Mouse (Mus musculus) thymus, postnatal 0 days (tissue): ENCODE measurements around the gene Casz1. TPM values are rescaled to one million over a fixed set of nuclear protein-coding genes. Genes with fewer than 3 reads are reported as not detected.
A peak's percentile ranks its signal among the peaks of the same experiment; 100 is the strongest.

Experiments
- DNase-seq: peaks from one replicate; pipeline ENCODE4 v3.0.0-alpha.2; 2015; ENCODE audit warnings: low spot score
- polyA plus RNA-seq: library from polyadenylated mRNA; unstranded; fragments of >200 nt; fragmentation: Nextera tagmentation; extraction: Ambion mirVana; gene quantifications from 2 replicates; pipeline ENCODE4 v1.2.1, GENCODE M21; 2015

Gene Casz1
- polyA plus RNA-seq, 1 experiment from 2014 or later: 3.0 TPM

- no peak for DNase-seq
These were observed 71.9 kb downstream of the Casz1 start for GRCm38 (mm10) chr4:148876166-148876565.

- no peak for DNase-seq
These were observed 72.6 kb downstream of the Casz1 start for GRCm38 (mm10) chr4:148876867-148877266.

DNA sequence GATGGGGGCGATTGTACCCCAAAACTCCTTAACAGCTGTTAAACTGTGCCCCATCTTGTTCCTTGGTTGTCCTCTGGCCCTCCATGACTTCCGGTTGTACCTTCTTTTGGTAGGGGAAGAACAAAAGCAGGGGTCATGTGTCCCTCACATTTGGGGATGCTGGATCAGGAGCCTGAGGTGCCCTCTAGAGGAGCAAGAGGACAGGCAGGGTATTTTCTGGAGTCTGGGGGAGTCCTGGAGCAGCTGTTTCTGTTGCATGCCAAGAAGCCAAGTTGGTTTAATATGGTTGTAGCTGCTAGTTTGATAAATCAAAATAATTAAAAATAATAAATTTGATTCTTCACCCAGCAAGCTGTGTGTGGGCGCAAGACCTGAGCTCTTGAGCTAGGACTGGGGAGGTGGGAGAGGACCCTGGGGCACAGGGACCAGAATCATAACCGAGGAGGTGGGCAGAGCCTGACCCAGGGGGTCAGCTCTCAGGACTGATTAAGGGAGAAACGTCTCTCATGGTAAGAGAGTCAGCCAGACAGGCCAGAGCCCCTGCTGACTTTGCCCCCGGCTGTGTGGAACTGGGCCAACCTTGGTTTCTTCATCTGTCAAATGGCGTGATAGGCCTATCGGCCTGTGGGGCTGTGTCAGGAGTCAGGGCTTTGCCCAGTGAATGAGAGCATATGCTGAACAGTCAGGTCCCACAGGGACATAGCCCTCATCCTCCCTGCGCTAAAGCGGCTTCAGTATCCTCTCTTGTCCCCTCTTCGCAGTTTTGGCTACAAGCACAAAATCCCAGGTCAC, 74.2 kb downstream of the Casz1 start:
- DNase-seq: no peak

DNA sequence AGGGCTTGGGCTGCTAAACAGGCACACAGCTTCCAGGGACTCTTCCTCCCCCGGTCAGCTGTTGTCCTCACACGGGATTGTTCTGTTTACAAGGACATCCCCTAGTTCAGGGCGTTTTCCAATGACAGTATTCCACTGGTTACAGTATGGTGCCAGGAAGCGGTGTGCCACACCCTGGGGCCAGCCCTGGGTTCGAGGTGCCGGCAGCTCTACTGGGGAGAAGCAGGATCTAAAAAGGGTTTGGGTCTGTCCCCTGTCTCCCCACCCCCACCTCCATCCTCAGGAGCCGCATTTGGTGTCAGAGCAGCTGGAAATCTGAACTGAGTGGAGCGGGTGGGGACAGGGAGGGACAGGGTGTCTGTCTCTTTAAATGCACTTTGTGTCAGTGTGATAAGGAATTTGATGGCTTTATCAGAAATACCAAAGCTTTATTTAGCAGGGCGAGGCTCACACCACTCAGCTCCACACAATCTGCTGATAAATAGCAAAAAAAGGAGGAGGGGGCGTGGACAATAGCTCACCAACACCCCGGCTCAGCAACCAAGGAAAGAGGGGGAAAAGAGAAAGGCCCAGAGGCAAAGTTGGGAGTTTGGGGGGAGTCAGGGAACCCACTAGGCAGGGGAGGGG, 74.9 kb downstream of the Casz1 start:
- no peak for DNase-seq

DNA sequence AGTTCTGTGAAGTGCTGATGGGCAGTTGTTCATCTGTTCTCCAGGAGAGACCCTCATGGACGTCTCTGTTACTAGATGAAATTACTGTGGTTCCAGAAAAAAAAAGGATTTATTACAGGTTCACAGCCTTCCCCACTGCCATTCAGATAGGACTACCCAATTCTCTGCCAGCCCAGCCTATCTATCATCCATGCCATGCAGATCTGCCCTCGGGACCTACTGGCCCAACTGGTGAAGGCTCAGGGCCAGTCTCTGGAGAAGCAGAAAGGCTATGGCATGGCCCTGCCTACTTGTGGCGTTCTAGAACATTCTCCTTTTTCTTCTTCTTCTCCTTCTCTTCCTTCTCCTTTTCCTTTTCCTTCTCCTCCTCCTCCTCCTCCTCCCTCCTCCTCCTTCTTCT, 75.4 kb downstream of the Casz1 start:
- DNase-seq: no peak

DNA sequence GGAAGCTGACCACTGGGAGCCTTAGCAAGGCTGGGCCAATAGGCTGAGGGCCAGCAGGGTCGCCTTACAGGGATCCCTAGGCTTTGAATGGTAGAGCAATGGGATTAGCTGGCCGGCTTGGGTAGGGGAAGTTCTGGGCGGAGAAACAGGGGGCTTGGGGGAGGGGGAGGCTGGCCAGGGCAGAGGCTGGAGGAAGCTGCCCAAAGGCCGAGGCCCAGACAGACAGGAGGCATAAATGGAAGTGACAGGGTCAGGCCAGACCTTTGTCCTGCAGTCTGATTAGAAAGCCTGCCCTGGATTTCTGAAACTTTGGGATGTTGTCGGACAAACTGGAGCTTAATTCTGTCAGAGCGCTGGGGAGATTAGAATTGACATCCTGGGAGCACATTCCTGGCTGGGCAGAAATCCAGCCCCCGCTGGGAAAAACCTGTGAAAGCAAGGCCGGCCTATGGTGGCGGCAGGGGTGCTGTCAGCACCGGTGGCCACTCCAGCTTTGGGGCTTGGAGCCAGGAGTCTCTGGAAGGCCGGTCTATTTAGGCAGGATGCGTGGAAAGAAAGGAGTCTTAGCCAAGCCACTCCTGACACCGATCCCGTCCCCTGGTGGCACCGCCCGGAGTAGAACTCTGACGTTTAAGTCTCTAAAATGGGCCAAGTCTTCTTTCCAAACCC, 76.9 kb downstream of the Casz1 start:
- DNase-seq: no peak

DNA sequence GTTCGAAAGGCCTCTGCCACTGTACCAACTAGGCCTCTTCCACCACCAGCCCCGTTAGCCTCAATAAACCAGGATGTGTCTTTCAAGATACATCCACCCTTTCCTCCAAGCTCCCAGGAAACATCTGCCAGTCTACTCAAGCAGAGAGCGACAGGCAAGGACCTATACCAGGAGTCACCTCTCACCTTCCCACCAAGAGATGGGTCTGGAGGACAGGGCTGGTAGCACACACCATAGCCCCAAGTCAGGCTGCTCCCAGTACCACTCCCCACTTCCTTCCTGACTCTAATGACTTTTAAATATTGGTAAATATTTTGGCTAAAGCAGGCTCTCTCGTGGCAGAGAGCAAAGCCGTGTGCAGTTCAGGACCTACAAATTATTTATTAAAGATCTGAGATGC, 77.6 kb downstream of the Casz1 start:
- no peak for DNase-seq

- no peak for DNase-seq
These were observed 78.2 kb downstream of the Casz1 start for GRCm38 (mm10) chr4:148882360-148882929.

DNA sequence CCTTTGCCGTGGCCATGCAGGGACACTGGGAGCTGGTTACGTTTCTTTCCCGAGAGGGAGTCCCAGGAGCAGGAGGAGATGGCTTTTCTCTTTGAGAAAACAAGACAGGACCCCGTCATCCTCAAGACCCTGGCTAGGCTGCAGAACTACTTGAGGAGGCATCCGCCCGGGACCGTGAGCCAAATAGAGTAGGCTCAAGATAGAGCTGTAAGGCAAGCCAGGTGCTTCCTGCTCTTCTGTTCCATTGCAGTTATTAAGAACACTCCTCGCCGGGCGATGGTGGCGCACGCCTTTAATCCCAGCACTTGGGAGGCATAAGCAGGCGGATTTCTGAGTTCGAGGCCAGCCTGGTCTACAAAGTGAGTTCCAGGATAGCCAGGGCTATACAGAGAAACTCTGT, 80.4 kb downstream of the Casz1 start:
- DNase-seq: no peak

- DNase-seq: no peak
These were observed 81.2 kb downstream of the Casz1 start for GRCm38 (mm10) chr4:148885401-148885800.

GRCm38 (mm10) chr4:148885921-148886540, 81.8 kb downstream of the Casz1 start:
- DNase-seq: no peak

DNA sequence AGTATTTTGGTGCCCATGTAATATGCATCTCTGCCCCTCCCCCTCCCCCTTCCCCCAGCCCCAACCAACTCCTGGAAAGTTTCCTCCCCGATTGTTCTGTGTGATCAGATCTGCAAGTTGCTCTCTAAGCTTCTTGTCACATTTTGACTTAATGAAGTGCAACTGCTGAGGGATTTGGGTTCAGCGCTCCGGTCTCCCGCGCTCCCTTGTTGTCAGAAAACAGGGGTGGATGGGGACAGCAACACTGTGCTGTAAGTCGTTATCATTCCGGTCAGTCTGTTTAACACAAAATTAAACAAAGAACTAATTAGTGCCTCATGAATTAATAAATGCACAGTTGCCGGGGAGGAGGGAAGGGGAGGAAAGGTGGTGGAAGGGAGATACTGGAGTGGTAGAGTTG, 84.0 kb downstream of the Casz1 start:
- no peak for DNase-seq

DNA sequence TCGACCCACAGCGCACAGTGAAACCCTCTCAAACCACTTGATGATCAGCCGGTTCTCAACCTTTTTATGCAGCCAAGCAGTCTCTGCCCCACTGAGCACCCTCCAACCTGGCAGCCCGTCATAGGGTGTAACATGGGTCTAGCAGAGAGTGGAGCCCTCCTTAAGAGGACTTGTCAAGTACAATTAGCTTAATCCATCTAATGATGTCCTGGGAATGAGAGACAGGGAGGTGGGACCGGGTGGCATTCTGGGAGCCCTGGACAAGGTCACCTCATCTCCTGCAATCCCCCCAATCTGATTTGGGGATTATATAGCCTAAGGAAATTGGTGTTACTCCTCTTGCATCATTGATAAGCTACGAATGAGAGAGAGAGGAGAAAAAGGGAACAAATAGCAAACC, 84.8 kb downstream of the Casz1 start:
- no peak for DNase-seq

- no peak for DNase-seq
These were observed 86.2 kb downstream of the Casz1 start for GRCm38 (mm10) chr4:148890442-148890841.

- DNase-seq: no peak
These were observed 86.9 kb downstream of the Casz1 start for GRCm38 (mm10) chr4:148890892-148891838.

DNA sequence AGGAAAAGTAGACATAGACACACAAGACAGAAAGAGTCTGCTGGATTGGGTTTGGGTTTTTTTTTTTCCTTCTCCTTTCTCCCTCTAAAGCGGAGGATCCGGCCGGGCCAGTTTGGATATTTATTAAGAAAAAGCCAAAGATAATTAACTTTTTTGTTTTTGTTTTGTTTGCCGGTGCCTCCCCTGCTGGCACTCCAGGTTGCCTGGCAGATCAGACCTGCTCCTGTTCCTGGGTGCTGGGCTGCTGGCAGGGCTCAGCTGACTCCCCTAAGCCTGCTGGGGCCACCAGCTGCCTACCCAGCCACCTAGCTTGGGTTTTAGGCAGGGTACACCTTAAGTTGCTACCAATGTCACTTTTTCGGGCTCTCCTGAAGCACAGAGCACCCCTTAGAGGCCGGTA, 91.9 kb downstream of the Casz1 start:
- DNase-seq: no peak

GRCm38 (mm10) chr4:148899927-148900294, 95.7 kb downstream of the Casz1 start:
- no peak for DNase-seq

DNA sequence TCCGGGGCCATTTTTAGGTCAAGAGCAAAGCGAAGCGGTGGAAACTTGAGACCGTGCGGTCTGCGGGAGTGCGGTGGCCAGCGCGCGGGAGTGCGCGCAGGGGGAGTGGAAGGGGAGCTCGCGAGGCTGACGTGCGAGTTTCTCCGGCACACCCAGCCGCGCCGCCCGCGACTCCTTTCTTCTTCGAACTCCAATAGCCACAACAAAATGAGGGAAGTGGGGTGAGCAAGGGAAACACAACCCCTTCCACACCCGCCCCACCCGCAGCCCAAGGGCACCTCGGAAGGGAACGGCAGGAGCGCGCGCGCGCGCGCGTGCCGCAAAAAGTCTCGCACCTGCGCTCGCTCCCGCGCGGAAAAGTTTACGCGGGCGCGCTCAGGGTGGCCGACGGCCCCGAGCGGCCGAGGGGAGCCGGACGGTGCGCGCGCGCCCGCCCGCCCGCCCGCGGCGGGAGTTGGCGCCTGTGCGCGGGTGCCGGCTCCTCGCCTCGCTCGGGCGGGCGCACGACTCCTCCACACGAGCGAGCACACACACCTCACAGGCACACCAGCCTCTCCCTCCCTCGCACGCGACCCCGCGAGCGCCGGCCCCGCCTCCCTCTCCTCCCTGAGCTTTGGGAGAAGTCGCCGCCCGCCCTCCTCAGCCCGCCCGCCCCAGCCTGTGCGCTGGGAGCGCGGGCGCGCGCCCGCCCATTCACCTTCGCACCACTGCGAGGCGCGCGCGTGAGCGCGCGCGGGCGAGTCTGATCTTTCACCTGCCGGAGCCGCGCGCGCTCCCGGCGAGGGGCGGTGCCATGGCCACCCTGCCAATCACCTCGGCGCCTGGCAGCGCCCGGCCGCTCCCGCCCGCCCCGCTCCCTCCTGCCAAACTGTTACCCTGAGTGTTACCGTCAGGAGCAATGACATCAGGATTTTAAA, 96.3 kb downstream of the Casz1 start:
- peak; percentile 89 for DNase-seq

DNA sequence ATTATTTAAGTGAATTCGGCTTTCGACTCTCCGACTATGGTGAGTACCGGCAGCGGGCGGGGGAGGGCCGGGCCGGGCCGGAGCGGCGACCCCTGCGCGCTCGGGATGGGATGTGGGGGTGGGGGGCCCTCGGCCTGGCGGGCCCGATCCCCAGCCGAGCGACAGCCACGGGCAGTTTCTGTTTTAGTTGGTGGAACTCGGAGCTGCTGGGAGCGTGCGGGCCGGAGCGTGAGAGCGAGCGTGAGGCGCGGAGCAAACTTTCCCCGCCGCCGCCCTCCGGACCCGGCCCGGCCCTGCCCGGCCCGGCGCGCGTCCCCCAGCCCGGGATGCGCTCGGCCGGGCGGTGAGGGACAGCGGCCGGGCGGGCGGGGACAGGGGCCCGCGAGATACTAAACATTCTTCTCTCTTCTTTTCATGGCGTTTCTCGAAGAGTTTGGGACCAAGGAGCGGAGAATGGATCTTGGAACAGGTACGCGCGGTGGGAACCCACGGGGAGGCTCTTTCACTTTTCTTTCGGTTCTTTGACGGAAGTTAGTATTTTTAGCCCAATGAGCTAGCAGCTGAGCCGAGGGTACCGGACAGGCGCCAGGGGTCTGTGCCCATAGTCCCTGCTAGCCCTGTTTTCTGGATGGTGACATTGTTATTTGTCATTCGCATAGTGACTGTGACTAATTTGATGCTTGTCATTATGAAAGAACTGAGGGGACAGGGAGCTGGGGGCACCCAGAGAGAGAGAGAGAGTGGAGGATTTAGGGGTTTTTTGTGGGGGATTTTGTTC, 97.2 kb downstream of the Casz1 start:
- peak; percentile 11 for DNase-seq
